Mouse (Mus musculus) inflammation-experienced regulatory T-cells, adult 6 months (primary cell): Measurements from ENCODE around the gene Lrwd1. TPM values are rescaled to one million over a fixed set of nuclear protein-coding genes. Genes with fewer than 3 reads are reported as not detected.

Experiments used
- ATAC-seq: one replicate; pipeline ENCODE4 v1.8.0; 2017
- polyA plus RNA-seq, 3 experiments: library from polyadenylated mRNA; unstranded; fragments of 100-300 nt; shearing (Covaris generic); gene quantifications; one replicate each; pipeline ENCODE4 v1.2.1; 2017

Gene Lrwd1
- polyA plus RNA-seq, 3 experiments from 2014 or later: 37.0 to 37.7 (median 37.2) TPM

GRCm38 (mm10) chr5:136088821-136089575, 46.9 kb downstream of the Lrwd1 start:
- no peak for ATAC-seq

- ATAC-seq: no peak
These were observed 49.6 kb downstream of the Lrwd1 start for GRCm38 (mm10) chr5:136086290-136086689.

- ATAC-seq: no peak
These were observed 50.8 kb downstream of the Lrwd1 start for GRCm38 (mm10) chr5:136084891-136085651.

GRCm38 (mm10) chr5:136084144-136084881, 51.6 kb downstream of the Lrwd1 start:
- peak; percentile 33 for ATAC-seq

GRCm38 (mm10) chr5:136083669-136084107, 52.2 kb downstream of the Lrwd1 start, which contains the start of gene Rasa4:
Gene Rasa4, plus strand, starts transcription at chr5:136083916.
- peak; percentile 99 for ATAC-seq

GRCm38 (mm10) chr5:136082345-136082744, 53.5 kb downstream of the Lrwd1 start:
- ATAC-seq: no peak

GRCm38 (mm10) chr5:136078136-136078535, 57.7 kb downstream of the Lrwd1 start:
- ATAC-seq: no peak

- no peak for ATAC-seq
These were observed 58.8 kb downstream of the Lrwd1 start for GRCm38 (mm10) chr5:136077001-136077550.

- no peak for ATAC-seq
These were observed 59.6 kb downstream of the Lrwd1 start for GRCm38 (mm10) chr5:136076284-136076683.

GRCm38 (mm10) chr5:136075076-136075475, 60.8 kb downstream of the Lrwd1 start:
- no peak for ATAC-seq

- ATAC-seq: no peak
These were observed 62.3 kb downstream of the Lrwd1 start for GRCm38 (mm10) chr5:136073526-136073925.

GRCm38 (mm10) chr5:136073051-136073450, 62.8 kb downstream of the Lrwd1 start:
- ATAC-seq: no peak

Other genes with a start within 250 kb of the Lrwd1 start
- under 1 TPM in 1 of 3 experiments, not detected in 2; 0.82 TPM for gene Hspb1, start 248.2 kb downstream of the Lrwd1 start, polyA plus RNA-seq
- gene Ywhag, start 201.5 kb downstream of the Lrwd1 start, polyA plus RNA-seq: 10 to 100 TPM; 29.8 to 46.2 (median 37.0) TPM
- gene Ssc4d, start 161.5 kb downstream of the Lrwd1 start, polyA plus RNA-seq: 1 to 10 TPM; 1.0 to 2.0 (median 1.4) TPM
- gene Zp3, start 156.0 kb downstream of the Lrwd1 start, polyA plus RNA-seq: not detected
- 10 to 100 TPM in 1 of 3 experiments, 1 to 10 TPM in 2; 8.5 to 10.8 (median 9.1) TPM for gene Dtx2, start 141.3 kb downstream of the Lrwd1 start, polyA plus RNA-seq
- under 1 TPM in 1 of 3 experiments, not detected in 2; 0.16 TPM for gene Upk3b, start 97.6 kb downstream of the Lrwd1 start, polyA plus RNA-seq
- gene Upk3bl, start 81.6 kb downstream of the Lrwd1 start, polyA plus RNA-seq: not detected
- 1 to 10 TPM; 1.5 to 2.4 (median 1.7) TPM for gene Rasa4, start 52.2 kb downstream of the Lrwd1 start, polyA plus RNA-seq
- 100 to 1,000 TPM; 120 to 150 (median 121) TPM for gene Polr2j, start 19.4 kb downstream of the Lrwd1 start, polyA plus RNA-seq
- 10 to 100 TPM; 51.3 to 63.3 (median 56.7) TPM for gene Alkbh4, start 72 bp upstream of the Lrwd1 start, polyA plus RNA-seq
- gene Orai2, start 34.6 kb upstream of the Lrwd1 start, polyA plus RNA-seq: 10 to 100 TPM; 55.8 to 72.0 (median 64.8) TPM
- 10 to 100 TPM; 40.9 to 48.3 (median 45.5) TPM for gene Prkrip1, start 62.9 kb upstream of the Lrwd1 start, polyA plus RNA-seq
- under 1 TPM in 1 of 3 experiments, not detected in 2; 0.24 TPM for gene Sh2b2, start 110.5 kb upstream of the Lrwd1 start, polyA plus RNA-seq